Comparison of ENCODE assay signal across 10 mouse cellular contexts in genomic region chr12:112001223-112001622, GRCm38 (mm10). TPM values are rescaled to one million over a fixed set of nuclear protein-coding genes. Genes with fewer than 3 reads are reported as not detected.
DNase-seq lines count a peak whose midpoint lies in the region; ATAC-seq and TF ChIP-seq lines count a peak whose summit lies in the region.
"Had no signal": no experiment of that assay in that cellular context is flagged by ENCODE, and none has a peak within 500 bp of the region (broad histone marks: within the 10 kb centered on the region; RNA-seq: fewer than 3 reads in every experiment).

No protein-coding gene starts in this region.

- no peaks in the 10 kb centered on the region for H3K36me3 ChIP-seq in liver, embryonic 11.5 days (ENCODE audit: control insufficient read depth, insufficient read depth, low read length)
- H3K36me3 ChIP-seq in neural tube, embryonic 11.5 days (ENCODE audit: control insufficient read depth, insufficient read depth, low read length) = no peaks in the 10 kb centered on the region
- no peaks in the 10 kb centered on the region for H3K36me3 ChIP-seq in thymus, adult 2 months (ENCODE audit: control insufficient read depth, insufficient read depth, low read length)

- WGBS in liver, embryonic 11.5 days = 23% methylated on average over 8 of the region's 8 CpGs
- WGBS in neural tube, embryonic 11.5 days = 21% methylated on average over 8 of the region's 8 CpGs
- 33% methylated on average over 8 of the region's 8 CpGs for WGBS in thymus, adult 2 months

- no peak for ATAC-seq in liver, embryonic 11.5 days (replicated peaks; ENCODE audit: low FRiP score)
- ATAC-seq in neural tube, embryonic 11.5 days (ENCODE audit: insufficient read depth, low FRiP score, low TSS enrichment) = no peak

- no peak for TF ChIP-seq CTCF in thymus, adult 2 months (IDR thresholded peaks at IDR 0.05; ENCODE audit: borderline replicate concordance, control insufficient read depth, extremely low read depth, insufficient read depth, low read length, poor library complexity)

- H3K4me1 ChIP-seq in liver, embryonic 11.5 days (replicated peaks; ENCODE audit: control insufficient read depth, insufficient read depth, low read length) = no peaks in the 10 kb centered on the region
- no peaks in the 10 kb centered on the region for H3K4me1 ChIP-seq in neural tube, embryonic 11.5 days (ENCODE audit: control insufficient read depth, insufficient read depth, low read length)
- no peaks in the 10 kb centered on the region for H3K4me1 ChIP-seq in thymus, adult 2 months (replicated peaks; ENCODE audit: control insufficient read depth, insufficient read depth, low read length)

- no peak for TF ChIP-seq POLR2A in thymus, adult 2 months (IDR thresholded peaks at IDR 0.05; ENCODE audit: control insufficient read depth, extremely low read depth, insufficient read depth, low read length, poor library complexity)

- no peaks in the 10 kb centered on the region for H3K9me3 ChIP-seq in liver, embryonic 11.5 days (ENCODE audit: control insufficient read depth, low read length)
- H3K9me3 ChIP-seq in neural tube, embryonic 11.5 days (ENCODE audit: control insufficient read depth, low read length) = no peaks in the 10 kb centered on the region

- peak; percentile 40 to 48 for DNase-seq in urinary bladder, adult 18-20 months (ENCODE audit: low spot score in 2 of 2)
- no peak for DNase-seq in urinary bladder, adult 2 months (ENCODE audit: low spot score)
- peak; percentile 70 for DNase-seq in cerebellum, adult 8-10 months
- DNase-seq in frontal cortex, postnatal 14 days (ENCODE audit: low spot score in 2 of 2) = peak; percentile 40 to 62
- peak; percentile 87 for DNase-seq in kidney, postnatal 10 days
- peak; percentile 46 for DNase-seq in liver, embryonic 11.5 days (ENCODE audit: low spot score)
- DNase-seq in neural tube, embryonic 11.5 days (ENCODE audit: low spot score) = peak; percentile 77
- DNase-seq in thymus, adult 2 months = peak; percentile 55

- H3K9ac ChIP-seq in liver, embryonic 11.5 days (ENCODE audit: low read depth, low read length) = no peak overlapping the region
- H3K9ac ChIP-seq in neural tube, embryonic 11.5 days (ENCODE audit: low read length) = no peak overlapping the region

- no peak overlapping the region for H3K4me3 ChIP-seq in liver, embryonic 11.5 days (ENCODE audit: low read depth, low read length)
- no peak overlapping the region for H3K4me3 ChIP-seq in neural tube, embryonic 11.5 days (ENCODE audit: low read depth, low read length)
- no peak overlapping the region for H3K4me3 ChIP-seq in thymus, adult 2 months (ENCODE audit: control insufficient read depth, insufficient read depth, low read length)
- H3K4me3 ChIP-seq: erythroblast, embryonic 14.5 days had no signal

- H3K27me3 ChIP-seq in liver, embryonic 11.5 days (replicated peaks; ENCODE audit: control insufficient read depth, insufficient read depth, low read length) = no peaks in the 10 kb centered on the region
- no peaks in the 10 kb centered on the region for H3K27me3 ChIP-seq in neural tube, embryonic 11.5 days (ENCODE audit: control insufficient read depth, insufficient read depth, low read length)
- no peaks in the 10 kb centered on the region for H3K27me3 ChIP-seq in thymus, adult 2 months (ENCODE audit: control insufficient read depth, insufficient read depth, low read length)

- H3K4me2 ChIP-seq in liver, embryonic 11.5 days = no peak overlapping the region
- H3K4me2 ChIP-seq in neural tube, embryonic 11.5 days (ENCODE audit: low read depth) = no peak overlapping the region

- H3K27ac ChIP-seq in liver, embryonic 11.5 days (ENCODE audit: low read depth, low read length) = no peak overlapping the region
- H3K27ac ChIP-seq in neural tube, embryonic 11.5 days (ENCODE audit: low read depth, low read length) = no peak overlapping the region
- no peak overlapping the region for H3K27ac ChIP-seq in thymus, adult 2 months (ENCODE audit: control insufficient read depth, insufficient read depth, low read length)

RNA-seq across cellular contexts. Expression of gene Rd3l, which starts 20.1 kb away (rescaled TPM):
- polyA plus RNA-seq in urinary bladder, adult 2 months (2012; rRNA removed) = not detected in 2 replicates
- polyA plus RNA-seq in liver, embryonic 11.5 days (2014; fragmentation: Nextera tagmentation; extraction: Ambion mirVana) = not detected in 2 replicates
- not detected in 2 replicates for polyA plus RNA-seq in neural tube, embryonic 11.5 days (2014; fragmentation: Nextera tagmentation; extraction: Ambion mirVana)
- polyA plus RNA-seq in thymus, adult 2 months (2012; rRNA removed) = not detected in 2 replicates
- polyA plus RNA-seq: erythroblast, embryonic 14.5 days; stomach, embryonic 14.5 days had no signal

RNA-seq across cellular contexts. Expression of gene Tdrd9, which starts 29.9 kb away (rescaled TPM):
- 0.06 and 0.07 TPM in 2 replicates for polyA plus RNA-seq in urinary bladder, adult 2 months (2012; rRNA removed)
- 0.06 and 0.40 TPM in 2 replicates for polyA plus RNA-seq in liver, embryonic 11.5 days (2014; fragmentation: Nextera tagmentation; extraction: Ambion mirVana)
- 1.2 and 1.5 TPM in 2 replicates for polyA plus RNA-seq in neural tube, embryonic 11.5 days (2014; fragmentation: Nextera tagmentation; extraction: Ambion mirVana)
- polyA plus RNA-seq in thymus, adult 2 months (2012; rRNA removed) = 0.09 and 0.15 TPM in 2 replicates
- polyA plus RNA-seq: erythroblast, embryonic 14.5 days had no signal

RNA-seq across cellular contexts. Expression of gene Atp5mpl, which starts 34.4 kb away (rescaled TPM):
- 214 and 229 TPM in 2 replicates for polyA plus RNA-seq in urinary bladder, adult 2 months (2012; rRNA removed)
- polyA plus RNA-seq in liver, embryonic 11.5 days (2014; fragmentation: Nextera tagmentation; extraction: Ambion mirVana) = 702 and 735 TPM in 2 replicates
- 613 and 635 TPM in 2 replicates for polyA plus RNA-seq in neural tube, embryonic 11.5 days (2014; fragmentation: Nextera tagmentation; extraction: Ambion mirVana)
- polyA plus RNA-seq in thymus, adult 2 months (2012; rRNA removed) = 32.8 and 46.5 TPM in 2 replicates
